Mouse (Mus musculus): ENCODE measurements around the gene Evx1. TPM values are rescaled to one million over a fixed set of nuclear protein-coding genes. Genes with fewer than 3 reads are reported as not detected.

Gene Evx1
- polyA plus RNA-seq, 1 experiment from 2014 or later, result 5.2 TPM

DNA sequence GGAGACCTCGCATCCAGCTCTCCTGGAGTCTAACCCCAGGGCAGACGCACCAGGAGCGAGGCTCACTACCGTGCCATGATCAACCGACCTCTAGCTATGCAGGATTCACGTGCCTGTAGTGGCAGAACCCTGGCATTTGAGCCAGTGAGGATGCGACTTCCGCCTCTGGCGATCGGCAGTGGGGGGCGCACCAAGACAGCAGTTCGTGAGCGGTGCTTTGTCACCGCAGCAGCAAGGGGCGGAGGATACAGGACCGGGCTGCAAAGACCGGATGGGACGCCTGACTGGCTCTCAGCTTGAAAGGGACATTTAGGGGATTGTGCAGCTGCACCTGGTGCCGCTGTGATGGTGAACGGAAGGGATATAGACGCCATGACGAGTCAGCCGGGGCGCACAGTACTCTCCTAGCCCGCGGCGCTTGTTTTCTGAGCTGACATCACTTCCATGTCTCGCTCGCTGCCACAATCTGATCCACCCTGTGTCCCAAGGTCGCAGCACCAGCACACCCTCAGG lies 7.4 kb upstream of the Evx1 start:
- H3K36me3 ChIP-seq (ENCODE audit: control insufficient read depth, insufficient read depth, low read length), result no peaks in the 10 kb centered on the region
- H3K27me3 ChIP-seq (ENCODE audit: control insufficient read depth, insufficient read depth, low read length), result peaks cover 56% of the 10 kb centered on the region
- WGBS, result under 1% methylated on average over 30 of the region's 30 CpGs
- ATAC-seq (ENCODE audit: low FRiP score) (peak; percentile 80), DNase-seq (ENCODE audit: low spot score) (peak; percentile 81)
- H3K4me2 ChIP-seq (replicated peaks; ENCODE audit: low read depth, low read length), result peak overlapping the region; percentile 54
- peak overlapping the region; percentile 21; the same call in 1 of the 2 replicates for H3K9ac ChIP-seq (ENCODE audit: low read depth, low read length)
- no peak overlapping the region for H3K27ac ChIP-seq (ENCODE audit: low read depth, low read length)
- H3K4me3 ChIP-seq (ENCODE audit: low read depth, low read length), result peak overlapping the region; percentile 29
- no peaks in the 10 kb centered on the region for H3K4me1 ChIP-seq (replicated peaks; ENCODE audit: control insufficient read depth, insufficient read depth, low read length)
- no peaks in the 10 kb centered on the region for H3K9me3 ChIP-seq (ENCODE audit: control insufficient read depth, low read length)

GRCm38 (mm10) chr6:52309766-52310165 lies 3.5 kb upstream of the Evx1 start:
- Histone ChIP-seq H3K4me1 (replicated peaks; ENCODE audit: control insufficient read depth, insufficient read depth, low read length) (no peaks in the 10 kb centered on the region), H3K4me3 (ENCODE audit: low read depth, low read length) (no peak overlapping the region), H3K27ac (ENCODE audit: low read depth, low read length) (no peak overlapping the region), H3K9ac (ENCODE audit: low read depth, low read length) (no peak overlapping the region), H3K27me3 (ENCODE audit: control insufficient read depth, insufficient read depth, low read length) (peaks cover 93% of the 10 kb centered on the region), H3K4me2 (replicated peaks; ENCODE audit: low read depth, low read length) (peak overlapping the region; percentile 22; the same call in 1 of the 2 replicates), H3K9me3 (ENCODE audit: control insufficient read depth, low read length) (no peaks in the 10 kb centered on the region), H3K36me3 (ENCODE audit: control insufficient read depth, insufficient read depth, low read length) (no peaks in the 10 kb centered on the region)
- ATAC-seq (ENCODE audit: low FRiP score), result no peak
- WGBS, result 8% methylated on average over 10 of the region's 10 CpGs
- DNase-seq (ENCODE audit: low spot score), result peak; percentile 54

DNA sequence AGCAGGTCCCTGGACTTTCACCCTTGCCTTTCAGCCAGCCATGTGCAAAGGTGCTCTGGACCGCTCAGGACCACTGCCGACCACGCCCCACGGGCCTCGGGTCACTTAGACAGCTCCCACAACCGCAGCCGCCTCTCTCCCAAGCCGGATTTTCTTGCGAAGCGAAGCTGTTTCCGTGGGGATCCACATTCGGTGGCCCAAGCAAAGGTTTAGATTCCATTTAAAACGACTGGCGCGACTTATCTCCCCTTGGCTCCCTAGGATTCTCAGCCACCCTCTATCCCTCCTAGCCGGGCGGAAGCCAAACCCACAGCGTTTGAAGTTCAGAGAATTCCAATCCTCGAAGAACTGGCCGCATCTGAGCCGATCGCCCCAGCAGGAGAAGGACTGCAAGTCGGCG lies 2.9 kb upstream of the Evx1 start:
- H3K4me3 ChIP-seq (ENCODE audit: low read depth, low read length), result peak overlapping the region; percentile 16; the same call in 1 of the 2 replicates
- H3K9ac ChIP-seq (ENCODE audit: low read depth, low read length), result no peak overlapping the region
- H3K9me3 ChIP-seq (ENCODE audit: control insufficient read depth, low read length), result no peaks in the 10 kb centered on the region
- no peaks in the 10 kb centered on the region for H3K4me1 ChIP-seq (replicated peaks; ENCODE audit: control insufficient read depth, insufficient read depth, low read length)
- WGBS, result under 1% methylated on average over 24 of the region's 24 CpGs
- peak; percentile 68 for DNase-seq (ENCODE audit: low spot score)
- H3K36me3 ChIP-seq (ENCODE audit: control insufficient read depth, insufficient read depth, low read length), result no peaks in the 10 kb centered on the region
- H3K27me3 ChIP-seq (ENCODE audit: control insufficient read depth, insufficient read depth, low read length), result peaks cover 97% of the 10 kb centered on the region
- peak overlapping the region; percentile 22 for H3K4me2 ChIP-seq (replicated peaks; ENCODE audit: low read depth, low read length)
- ATAC-seq (ENCODE audit: low FRiP score), result no peak
- H3K27ac ChIP-seq (ENCODE audit: low read depth, low read length), result no peak overlapping the region

GRCm38 (mm10) chr6:52311661-52312557 lies 1.4 kb upstream of the Evx1 start:
- 3% methylated on average over 6 of the region's 6 CpGs for WGBS
- peaks cover 3% of the 10 kb centered on the region; the same call in 1 of the 2 replicates for H3K4me1 ChIP-seq (replicated peaks; ENCODE audit: control insufficient read depth, insufficient read depth, low read length)
- no peaks in the 10 kb centered on the region for H3K9me3 ChIP-seq (ENCODE audit: control insufficient read depth, low read length)
- DNase-seq (ENCODE audit: low spot score) (peak; percentile 49), ATAC-seq (ENCODE audit: low FRiP score) (no peak)
- peak overlapping the region; percentile 27; the same call in 1 of the 2 replicates for H3K9ac ChIP-seq (ENCODE audit: low read depth, low read length)
- H3K27ac ChIP-seq (ENCODE audit: low read depth, low read length), result no peak overlapping the region
- H3K4me3 ChIP-seq (ENCODE audit: low read depth, low read length), result peak overlapping the region; percentile 4
- peaks cover 98% of the 10 kb centered on the region for H3K27me3 ChIP-seq (ENCODE audit: control insufficient read depth, insufficient read depth, low read length)
- H3K36me3 ChIP-seq (ENCODE audit: control insufficient read depth, insufficient read depth, low read length), result no peaks in the 10 kb centered on the region
- peak overlapping the region; percentile 7; the same call in 1 of the 2 replicates for H3K4me2 ChIP-seq (replicated peaks; ENCODE audit: low read depth, low read length)

DNA sequence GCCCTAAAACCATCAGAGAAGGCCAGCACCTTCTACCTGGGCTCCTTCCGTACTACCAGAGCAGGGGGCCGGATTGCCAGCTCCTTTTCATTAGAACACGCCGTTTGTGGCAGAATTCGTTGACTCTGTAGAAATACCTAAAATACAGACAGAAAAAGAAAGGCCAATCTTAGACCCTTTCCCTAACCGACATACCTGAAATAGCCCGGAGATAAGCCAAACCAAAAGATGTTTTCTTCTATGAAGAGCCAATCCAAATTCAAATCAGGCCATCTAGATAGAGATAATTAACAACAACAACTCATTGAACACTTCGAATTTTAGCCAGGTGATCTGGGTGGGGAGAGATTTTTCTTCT lies 761 bp upstream of the Evx1 start:
- under 1% methylated on average over 8 of the region's 8 CpGs for WGBS
- H3K36me3 ChIP-seq (ENCODE audit: control insufficient read depth, insufficient read depth, low read length), result no peaks in the 10 kb centered on the region
- H3K9me3 ChIP-seq (ENCODE audit: control insufficient read depth, low read length), result no peaks in the 10 kb centered on the region
- no peak overlapping the region for H3K4me2 ChIP-seq (replicated peaks; ENCODE audit: low read depth, low read length)
- peaks cover 3% of the 10 kb centered on the region; the same call in 1 of the 2 replicates for H3K4me1 ChIP-seq (replicated peaks; ENCODE audit: control insufficient read depth, insufficient read depth, low read length)
- no peak for DNase-seq (ENCODE audit: low spot score)
- no peak for ATAC-seq (ENCODE audit: low FRiP score)
- H3K27ac ChIP-seq (ENCODE audit: low read depth, low read length), result no peak overlapping the region
- peak overlapping the region; percentile 27; the same call in 1 of the 2 replicates for H3K9ac ChIP-seq (ENCODE audit: low read depth, low read length)
- peak overlapping the region; percentile 4; the same call in 1 of the 2 replicates for H3K4me3 ChIP-seq (ENCODE audit: low read depth, low read length)
- peaks cover 98% of the 10 kb centered on the region for H3K27me3 ChIP-seq (ENCODE audit: control insufficient read depth, insufficient read depth, low read length)

GRCm38 (mm10) chr6:52314304-52315100 lies 1.2 kb downstream of the Evx1 start:
- Histone ChIP-seq H3K9ac (ENCODE audit: low read depth, low read length) (peak overlapping the region; percentile 43; the same call in 1 of the 2 replicates), H3K4me3 (ENCODE audit: low read depth, low read length) (peak overlapping the region; percentile 21), H3K4me2 (replicated peaks; ENCODE audit: low read depth, low read length) (no peak overlapping the region), H3K36me3 (ENCODE audit: control insufficient read depth, insufficient read depth, low read length) (no peaks in the 10 kb centered on the region), H3K4me1 (replicated peaks; ENCODE audit: control insufficient read depth, insufficient read depth, low read length) (peaks cover 3% of the 10 kb centered on the region; the same call in 1 of the 2 replicates), H3K27me3 (ENCODE audit: control insufficient read depth, insufficient read depth, low read length) (peaks cover 96% of the 10 kb centered on the region), H3K9me3 (ENCODE audit: control insufficient read depth, low read length) (no peaks in the 10 kb centered on the region), H3K27ac (ENCODE audit: low read depth, low read length) (peak overlapping the region; percentile 39; the same call in 1 of the 2 replicates)
- no peak for ATAC-seq (ENCODE audit: low FRiP score)
- WGBS, result under 1% methylated on average over 25 of the region's 27 CpGs
- peak; percentile 64 for DNase-seq (ENCODE audit: low spot score)

GRCm38 (mm10) chr6:52315441-52316412 lies 2.4 kb downstream of the Evx1 start:
- H3K36me3 ChIP-seq (ENCODE audit: control insufficient read depth, insufficient read depth, low read length), result no peaks in the 10 kb centered on the region
- H3K4me3 ChIP-seq (ENCODE audit: low read depth, low read length), result peak overlapping the region; percentile 28
- peaks cover 3% of the 10 kb centered on the region; the same call in 1 of the 2 replicates for H3K4me1 ChIP-seq (replicated peaks; ENCODE audit: control insufficient read depth, insufficient read depth, low read length)
- peak overlapping the region; percentile 39 for H3K4me2 ChIP-seq (replicated peaks; ENCODE audit: low read depth, low read length)
- ATAC-seq (ENCODE audit: low FRiP score) (no peak), DNase-seq (ENCODE audit: low spot score) (peak; percentile 60)
- no peaks in the 10 kb centered on the region for H3K9me3 ChIP-seq (ENCODE audit: control insufficient read depth, low read length)
- 2% methylated on average over 27 of the region's 27 CpGs for WGBS
- H3K27me3 ChIP-seq (ENCODE audit: control insufficient read depth, insufficient read depth, low read length), result peaks cover 96% of the 10 kb centered on the region
- peak overlapping the region; percentile 56 for H3K27ac ChIP-seq (ENCODE audit: low read depth, low read length)
- H3K9ac ChIP-seq (ENCODE audit: low read depth, low read length), result peak overlapping the region; percentile 15; the same call in 1 of the 2 replicates
